Mouse (Mus musculus) lung, postnatal 0 days (tissue): Measurements from ENCODE around the gene Cobll1.

ENCODE experiments used
- CTCF ChIP-seq: IDR thresholded peaks from 2 replicates; pipeline ENCODE4 v1.5.1; 2016; ENCODE audit warnings: antibody characterized with exemption, mild to moderate bottlenecking
- EP300 ChIP-seq: IDR thresholded peaks from 2 replicates; pipeline ENCODE4 v1.6.1; 2016; ENCODE audit warnings: antibody characterized with exemption, mild to moderate bottlenecking, control low read depth

GRCm38 (mm10) chr2:65119667-65120066 lies 119.5 kb downstream of the Cobll1 start:
- no peak for TF ChIP-seq CTCF
- TF ChIP-seq EP300, result no peak
